Mouse (Mus musculus) thymus, postnatal 14 days (tissue): ENCODE results near the gene Zic4.

Experiments used
- DNase-seq: peaks from one replicate; pipeline ENCODE4 v3.0.0; 2021

Gene Zic4

GRCm38 (mm10) chr9:91364127-91364970 is 2.1 kb downstream of the Zic4 start:
- DNase-seq = no peak

- no peak for DNase-seq
Observed at GRCm38 (mm10) chr9:91364971-91365501, 2.8 kb downstream of the Zic4 start.

GRCm38 (mm10) chr9:91365664-91366063 is 3.5 kb downstream of the Zic4 start, which contains the start of gene Zic1:
Gene Zic1 (minus strand): TSS chr9:91365810.
- DNase-seq = no peak

- no peak for DNase-seq
Observed at GRCm38 (mm10) chr9:91366226-91366998, 4.2 kb downstream of the Zic4 start.

GRCm38 (mm10) chr9:91366999-91367811 is 5.0 kb downstream of the Zic4 start:
- DNase-seq = no peak

- DNase-seq = no peak
Observed at GRCm38 (mm10) chr9:91368150-91368549, 5.9 kb downstream of the Zic4 start.

- no peak for DNase-seq
Observed at GRCm38 (mm10) chr9:91368946-91369292, 6.7 kb downstream of the Zic4 start.

- no peak for DNase-seq
Observed at GRCm38 (mm10) chr9:91369293-91369991, 7.2 kb downstream of the Zic4 start.

- DNase-seq = no peak
Observed at GRCm38 (mm10) chr9:91370191-91370708, 8.0 kb downstream of the Zic4 start.

- no peak for DNase-seq
Observed at GRCm38 (mm10) chr9:91371011-91371410, 8.8 kb downstream of the Zic4 start.

GRCm38 (mm10) chr9:91371608-91372007 is 9.4 kb downstream of the Zic4 start:
- no peak for DNase-seq

GRCm38 (mm10) chr9:91373811-91374575 is 11.8 kb downstream of the Zic4 start:
- DNase-seq = no peak

- DNase-seq = no peak
Observed at GRCm38 (mm10) chr9:91374665-91375064, 12.5 kb downstream of the Zic4 start.

GRCm38 (mm10) chr9:91377036-91377872 is 15.0 kb downstream of the Zic4 start:
- no peak for DNase-seq

- DNase-seq = no peak
Observed at GRCm38 (mm10) chr9:91377873-91378150, 15.6 kb downstream of the Zic4 start.

- DNase-seq = no peak
Observed at GRCm38 (mm10) chr9:91378411-91379299, 16.4 kb downstream of the Zic4 start.

- DNase-seq = no peak
Observed at GRCm38 (mm10) chr9:91379300-91379635, 17.1 kb downstream of the Zic4 start.

- DNase-seq = no peak
Observed at GRCm38 (mm10) chr9:91379781-91380457, 17.7 kb downstream of the Zic4 start.

- DNase-seq = no peak
Observed at GRCm38 (mm10) chr9:91380458-91380914, 18.3 kb downstream of the Zic4 start.
